Mouse (Mus musculus) right cerebral cortex, postnatal 10 days (tissue): ENCODE measurements at regions not wholly inside any gene's neighbourhood (a gene's known extent, or its start where the extent isn't known, plus 50 kb on each side); places are given as distances from the start of the nearest gene placed in this dataset.

Source experiments
- DNase-seq, 2 experiments: peaks; one replicate each; pipeline ENCODE4 v3.0.0; 2021; ENCODE audit warnings: low spot score in 2 of 2

- DNase-seq: no peak
Measured at GRCm38 (mm10) chr2:46360049-46360712, 1243.0 kb upstream of the Zeb2 start.

- DNase-seq: no peak
Measured at GRCm38 (mm10) chr2:46358225-46358624, 1241.0 kb upstream of the Zeb2 start.

GRCm38 (mm10) chr2:46356651-46357050, 1239.5 kb upstream of the Zeb2 start:
- DNase-seq: no peak

GRCm38 (mm10) chr2:46340694-46341093, 1223.5 kb upstream of the Zeb2 start:
- DNase-seq: no peak

GRCm38 (mm10) chr2:46316666-46317065, 1199.5 kb upstream of the Zeb2 start:
- DNase-seq: no peak

- no peak for DNase-seq
Measured at GRCm38 (mm10) chr2:46315243-46315642, 1198.0 kb upstream of the Zeb2 start.

DNA sequence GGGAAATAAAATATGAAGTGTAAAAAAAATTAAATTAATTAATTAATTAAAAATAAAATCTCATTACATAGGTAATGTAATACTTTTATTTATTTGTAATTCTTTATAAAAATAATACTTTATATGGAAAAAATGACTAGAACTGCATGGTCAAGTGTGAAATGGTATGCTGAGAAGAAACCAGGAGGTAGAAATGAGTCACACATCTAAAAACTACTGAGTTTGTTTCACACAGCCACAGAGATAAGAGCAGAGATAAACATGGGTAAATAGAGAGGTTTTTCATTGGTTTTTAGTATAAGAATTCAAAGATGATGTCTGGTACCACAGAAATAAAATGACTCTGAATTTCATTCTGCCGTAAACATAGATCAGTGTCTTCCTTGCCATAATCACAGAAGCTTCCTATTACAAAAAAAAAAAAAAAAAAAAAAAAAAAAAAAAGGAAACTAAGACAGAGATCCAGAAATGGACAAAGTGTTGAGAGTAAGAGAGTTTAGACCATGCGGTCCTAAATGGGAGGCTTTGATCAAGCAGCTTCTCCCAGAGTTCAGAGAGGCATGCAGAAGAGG, 1190.5 kb upstream of the Zeb2 start:
- no peak for DNase-seq

DNA sequence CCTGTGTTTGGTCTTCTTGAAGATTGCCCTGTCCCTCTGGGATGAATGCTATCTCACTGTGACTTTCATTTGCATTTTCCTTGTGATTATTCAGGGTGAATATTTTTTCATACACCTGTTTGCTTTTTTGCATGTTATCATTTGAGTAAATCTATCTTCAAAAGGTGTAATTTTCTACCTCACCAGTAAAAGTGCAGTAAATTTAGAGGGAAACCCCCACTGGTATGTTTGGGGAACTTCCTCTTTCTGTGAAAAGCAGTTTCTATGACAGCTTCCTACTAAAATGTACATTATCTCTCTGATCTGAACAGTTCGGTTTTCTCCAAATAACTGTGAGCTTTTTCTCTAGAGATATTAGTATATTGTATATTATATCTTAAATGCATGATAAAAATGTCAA, 1185.4 kb upstream of the Zeb2 start:
- no peak for DNase-seq

DNA sequence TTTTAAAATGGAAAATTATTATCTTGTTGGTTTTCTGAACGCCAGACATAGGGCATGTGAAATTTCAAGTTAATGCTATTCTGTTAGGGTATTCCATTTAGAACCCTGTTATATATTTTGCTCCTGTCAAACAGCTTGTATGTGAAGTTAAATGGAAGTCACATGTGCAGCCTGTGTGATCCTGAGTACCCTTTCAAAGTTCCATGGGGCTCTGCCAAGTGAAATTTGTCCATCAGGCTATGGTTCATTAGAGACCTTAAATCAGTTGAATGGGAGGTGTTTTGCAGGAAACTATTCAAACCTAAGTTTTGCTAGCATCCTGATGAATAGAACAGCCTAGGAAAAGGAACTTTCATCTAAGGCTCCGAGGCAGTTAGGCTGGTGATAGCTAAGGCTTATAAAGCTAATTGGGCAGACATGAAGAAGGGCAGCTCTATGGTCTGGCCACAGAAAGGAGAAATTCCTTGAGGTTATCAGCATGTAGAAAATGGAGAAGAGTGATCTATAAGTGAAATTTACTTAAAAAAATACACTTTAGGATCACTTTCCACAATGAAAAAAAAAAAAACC, 1180.2 kb upstream of the Zeb2 start:
- no peak for DNase-seq

GRCm38 (mm10) chr2:46283929-46284598, 1166.9 kb upstream of the Zeb2 start:
- peak; percentile 33 to 47 for DNase-seq

DNA sequence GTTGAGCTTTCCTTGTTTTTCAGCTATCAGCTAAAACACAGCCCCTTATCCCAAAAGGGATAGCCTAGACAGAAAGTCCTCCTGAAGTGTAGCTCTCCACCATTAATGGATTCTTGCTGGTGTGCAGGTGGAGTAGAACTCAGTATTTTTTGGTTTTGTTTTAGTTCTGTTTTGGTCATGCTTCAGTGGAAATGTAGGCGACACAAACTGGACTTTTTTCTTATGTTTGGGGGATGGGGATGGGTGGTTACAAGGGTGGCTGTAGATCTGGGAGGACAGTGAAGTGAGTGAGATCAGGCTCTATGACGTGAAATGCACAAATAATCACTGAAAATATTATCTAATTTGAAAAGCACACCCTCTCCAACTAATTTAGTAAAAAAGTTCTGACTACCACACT, 1163.6 kb upstream of the Zeb2 start:
- DNase-seq: no peak

DNA sequence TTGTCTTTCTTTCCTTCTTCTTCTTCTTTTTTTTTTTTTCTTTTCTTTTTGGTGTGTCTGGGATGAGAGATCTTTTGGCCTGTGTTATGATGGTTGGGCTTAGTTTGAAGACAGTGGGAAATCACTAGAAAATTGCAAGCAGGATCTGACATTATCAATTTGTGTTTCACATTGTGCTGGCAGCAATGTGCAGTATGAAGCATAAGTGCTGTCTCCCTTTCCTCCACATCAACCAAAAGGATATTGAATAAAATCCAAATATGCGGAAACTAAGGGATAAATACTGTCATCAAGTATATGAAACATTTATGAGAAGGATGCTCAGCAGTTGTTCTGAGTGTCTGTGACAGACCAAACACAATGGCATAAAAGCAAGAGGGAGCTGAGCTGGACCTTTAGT, 1144.4 kb upstream of the Zeb2 start:
- DNase-seq: no peak

- no peak for DNase-seq
Measured at GRCm38 (mm10) chr2:46251562-46251961, 1134.4 kb upstream of the Zeb2 start.

DNA sequence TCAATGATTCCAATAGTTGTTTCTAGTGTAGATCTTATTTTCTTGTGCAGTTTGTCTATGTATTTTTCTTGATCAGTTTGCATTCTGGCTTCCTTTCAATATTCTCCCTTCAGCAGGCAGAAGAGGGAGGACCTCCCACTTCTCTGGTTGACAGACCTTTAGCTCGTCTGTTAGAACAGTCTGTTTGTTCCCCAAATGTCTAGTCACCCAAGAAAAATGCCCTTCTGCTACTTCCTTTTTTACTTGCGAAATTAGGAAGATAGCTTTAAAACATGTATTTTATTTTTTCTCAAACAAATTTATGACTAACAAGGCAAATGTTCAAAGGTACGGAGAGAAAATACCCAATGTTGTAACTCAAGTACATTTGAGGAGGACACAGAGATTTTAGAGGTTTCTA, 1128.5 kb upstream of the Zeb2 start:
- DNase-seq: no peak

- no peak for DNase-seq
Measured at GRCm38 (mm10) chr2:46244697-46245096, 1127.5 kb upstream of the Zeb2 start.

DNA sequence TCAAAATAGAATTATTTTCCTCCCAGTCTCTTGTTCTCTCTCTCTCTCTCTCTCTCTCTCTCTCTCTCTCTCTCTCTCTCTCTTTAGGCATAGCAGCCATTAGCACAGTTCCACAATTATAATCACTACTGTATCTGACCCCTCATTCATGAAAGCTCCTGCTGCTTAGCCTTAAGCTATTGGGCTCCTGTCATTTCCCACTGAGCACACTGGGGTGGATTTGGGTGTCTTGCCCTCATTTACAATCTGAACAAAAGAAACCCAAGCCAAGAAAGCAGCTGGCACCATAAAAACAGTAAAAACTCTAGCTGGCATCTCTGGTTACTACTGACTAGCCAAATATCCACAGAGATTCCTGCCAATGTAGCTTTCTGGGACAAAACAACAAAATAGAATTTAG, 1125.6 kb upstream of the Zeb2 start:
- peak; percentile 21 to 31 for DNase-seq

- no peak for DNase-seq
Measured at GRCm38 (mm10) chr2:46239874-46240273, 1122.7 kb upstream of the Zeb2 start.

GRCm38 (mm10) chr2:46230791-46231450, 1113.7 kb upstream of the Zeb2 start:
- DNase-seq: no peak

GRCm38 (mm10) chr2:46218336-46218957, 1101.3 kb upstream of the Zeb2 start:
- no peak for DNase-seq

DNA sequence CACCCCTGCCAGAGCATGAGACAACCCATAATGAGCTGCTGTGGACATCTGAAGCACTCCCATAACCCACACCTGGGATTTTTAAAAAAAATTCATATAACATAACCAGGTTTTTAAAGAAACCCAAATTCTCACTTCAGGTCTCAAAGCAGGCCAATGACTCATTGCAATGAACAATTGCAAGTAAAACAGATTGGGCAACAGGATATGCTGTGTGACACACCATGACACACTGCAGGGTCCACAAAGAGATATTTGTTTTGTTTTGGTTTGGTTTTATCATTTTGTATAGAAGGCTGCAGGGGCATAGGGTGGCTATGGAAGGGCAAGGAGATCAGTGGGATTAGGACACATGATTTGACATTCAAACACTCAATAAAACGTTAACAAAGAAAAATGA, 1082.1 kb upstream of the Zeb2 start:
- DNase-seq: no peak

GRCm38 (mm10) chr2:46187265-46187888, 1070.2 kb upstream of the Zeb2 start:
- no peak for DNase-seq

DNA sequence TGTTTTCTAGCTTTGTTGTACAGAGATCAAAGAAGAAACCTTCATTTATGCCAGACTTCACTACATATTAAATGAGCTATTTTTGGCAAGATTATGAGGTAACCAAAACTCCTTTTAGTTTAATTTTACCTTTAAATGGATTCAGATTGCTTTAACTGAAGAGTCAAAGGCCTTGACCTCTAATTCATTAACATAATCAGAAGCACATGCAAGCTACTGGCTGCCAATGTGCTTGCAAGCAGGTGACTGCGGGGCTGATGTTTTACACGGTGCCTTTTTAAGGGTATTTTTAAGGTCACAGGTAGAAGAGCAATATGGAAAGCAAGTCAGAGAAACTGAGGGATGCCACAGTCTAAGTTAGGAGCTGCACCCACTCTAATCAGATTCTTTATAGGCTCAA, 1066.0 kb upstream of the Zeb2 start:
- no peak for DNase-seq
